Mouse (Mus musculus) myocyte (in vitro differentiated cells): ENCODE results near the gene C530008M17Rik.

Source experiments
- CEBPB ChIP-seq: IDR thresholded peaks from 2 replicates; pipeline ENCODE4 v1.6.1; 2011; ENCODE audit warnings: mild to moderate bottlenecking, moderate library complexity; ENCODE audit not compliant: poor library complexity, insufficient read depth, severe bottlenecking
- E2F4 ChIP-seq: IDR thresholded peaks from one replicate; pipeline ENCODE4 v1.6.1; 2011; ENCODE audit warnings: mild to moderate bottlenecking, control low read depth, moderate library complexity; ENCODE audit not compliant: insufficient read depth
- MAX ChIP-seq: IDR thresholded peaks from one replicate; pipeline ENCODE4 v1.6.1; 2011; ENCODE audit warnings: low read depth, mild to moderate bottlenecking, control low read depth
- MYOD1 ChIP-seq, 3 experiments: IDR thresholded peaks; one replicate each; pipeline ENCODE4 v1.6.1; 2011; ENCODE audit warnings: control low read depth in 2 of 3, low read depth in 2 of 3, mild to moderate bottlenecking in 2 of 3, moderate library complexity in 1 of 3; ENCODE audit not compliant: insufficient read length in 2 of 3, control insufficient read depth in 1 of 3
- MYOG ChIP-seq, 3 experiments: IDR thresholded peaks; one replicate each; pipeline ENCODE4 v1.6.1; 2011; ENCODE audit warnings: control low read depth in 2 of 3, low read depth in 2 of 3, mild to moderate bottlenecking in 2 of 3; ENCODE audit not compliant: insufficient read length in 2 of 3, control insufficient read depth in 1 of 3, insufficient read depth in 1 of 3
- POLR2A ChIP-seq: IDR thresholded peaks from one replicate; pipeline ENCODE4 v1.6.1; 2011; ENCODE audit warnings: low read depth, mild to moderate bottlenecking, control low read depth, moderate library complexity; ENCODE audit not compliant: insufficient read length
- POLR2AphosphoS2 ChIP-seq: IDR thresholded peaks from one replicate; pipeline ENCODE4 v1.6.1; 2011; ENCODE audit warnings: low read depth, control low read depth; ENCODE audit not compliant: insufficient read length
- REST ChIP-seq: IDR thresholded peaks from one replicate; pipeline ENCODE4 v1.6.1; 2011; ENCODE audit warnings: mild to moderate bottlenecking, control low read depth, moderate library complexity; ENCODE audit not compliant: insufficient read depth, insufficient read length
- SRF ChIP-seq: IDR thresholded peaks from one replicate; pipeline ENCODE4 v1.6.1; 2011; ENCODE audit warnings: low read depth; ENCODE audit not compliant: control insufficient read depth, insufficient read length
- TCF12 ChIP-seq: IDR thresholded peaks from one replicate; pipeline ENCODE4 v1.6.1; 2011; ENCODE audit warnings: mild to moderate bottlenecking, control low read depth; ENCODE audit not compliant: poor library complexity, insufficient read depth, severe bottlenecking
- TCF3 ChIP-seq: IDR thresholded peaks from one replicate; pipeline ENCODE4 v1.6.1; 2011; ENCODE audit warnings: low read depth, control low read depth; ENCODE audit not compliant: insufficient read length
- USF1 ChIP-seq: IDR thresholded peaks from one replicate; pipeline ENCODE4 v1.6.1; 2011; ENCODE audit warnings: low read depth, mild to moderate bottlenecking, control low read depth, moderate library complexity

GRCm38 (mm10) chr5:76841859-76842258, 185.5 kb downstream of the C530008M17Rik start:
- no peak for TF ChIP-seq POLR2A
- no peak for TF ChIP-seq E2F4
- TF ChIP-seq MYOD1 (IDR thresholded peaks at IDR 0.05; ENCODE audit: control insufficient read depth in 1 of 3, insufficient read length in 2 of 3, low read depth in 2 of 3), result no peak
- TF ChIP-seq TCF12, result no peak
- no peak for TF ChIP-seq REST
- TF ChIP-seq USF1, result no peak
- TF ChIP-seq MAX, result no peak
- no peak for TF ChIP-seq CEBPB
- no peak for TF ChIP-seq SRF
- TF ChIP-seq MYOG (IDR thresholded peaks at IDR 0.05; ENCODE audit: control insufficient read depth in 1 of 3, insufficient read depth in 1 of 3, insufficient read length in 2 of 3, low read depth in 2 of 3), result no peak
- no peak for TF ChIP-seq TCF3
- no peak for TF ChIP-seq POLR2AphosphoS2
